Mouse (Mus musculus) stomach, embryonic 14.5 days (tissue): ENCODE measurements around the gene Xlr4c. TPM values are rescaled to one million over a fixed set of nuclear protein-coding genes. Genes with fewer than 3 reads are reported as not detected.
"Not testable (repeated sequence)": the region's sequence is repeated elsewhere in the genome, so short reads cannot be mapped to it uniquely, and the experiment has no call there.

Source experiments
- ATAC-seq: fragments of 200-750 bp; cut with Nextera tagmentation; 2 replicates; pipeline ENCODE4 v1.8.0; 2017; ENCODE audit warnings: low read depth, moderate TSS enrichment; ENCODE audit not compliant: insufficient number of reproducible peaks, insufficient read depth, low FRiP score
- H3K27ac ChIP-seq: fragments of 300-500 bp; sonication (generic); 2 replicates; pipeline ENCODE4 v1.5.1; 2014; ENCODE audit warnings: mild to moderate bottlenecking, low read length, moderate library complexity, mixed read lengths
- H3K27me3 ChIP-seq: fragments of 300-500 bp; sonication (generic); 2 replicates; pipeline ENCODE4 v1.6.1; 2014; ENCODE audit warnings: low read length, control low read depth, mixed read lengths; ENCODE audit not compliant: control insufficient read depth, insufficient read depth
- H3K36me3 ChIP-seq: fragments of 300-500 bp; sonication (generic); 2 replicates; pipeline ENCODE4 v1.6.1; 2014; ENCODE audit warnings: mild to moderate bottlenecking, control low read depth, low read length, moderate library complexity, mixed read lengths; ENCODE audit not compliant: control insufficient read depth, insufficient read depth
- H3K4me1 ChIP-seq: fragments of 300-500 bp; sonication (generic); 2 replicates; pipeline ENCODE4 v1.6.1; 2014; ENCODE audit warnings: low read length, control low read depth, mixed read lengths; ENCODE audit not compliant: control insufficient read depth, insufficient read depth
- H3K4me2 ChIP-seq: fragments of 300-500 bp; sonication (generic); replicated peaks from 2 replicates; pipeline ENCODE4 v1.6.1; 2014; ENCODE audit warnings: low read depth, low read length, control low read depth
- H3K4me3 ChIP-seq: fragments of 300-500 bp; sonication (generic); 2 replicates; pipeline ENCODE4 v1.5.1; 2014; ENCODE audit warnings: low read depth, low read length, control low read depth
- H3K9ac ChIP-seq: fragments of 300-500 bp; sonication (generic); replicated peaks from 2 replicates; pipeline ENCODE4 v1.6.1; 2014; ENCODE audit warnings: low read depth, mild to moderate bottlenecking, control low read depth, low read length, moderate library complexity, mixed read lengths
- H3K9me3 ChIP-seq: fragments of 300-500 bp; sonication (generic); 2 replicates; pipeline ENCODE4 v1.6.1; 2016; ENCODE audit warnings: low read depth, low read length, control low read depth; ENCODE audit not compliant: control insufficient read depth
- WGBS: fragments of 180-500 bp; shearing (Covaris S2); extraction: QIAGEN DNeasy Blood & Tissue Kit; methylation state at CpG from one replicate; pipeline ENCODE4 v1.1.7; 2014; 5-methylcytosine and 5-hydroxymethylcytosine counted together
- polyA plus RNA-seq: library from polyadenylated mRNA; unstranded; fragments of >200 nt; fragmentation: Nextera tagmentation; extraction: Ambion mirVana; gene quantifications from 2 replicates; pipeline ENCODE4 v1.2.1, GENCODE M21; 2014

Xlr4c gene
- polyA plus RNA-seq, 1 experiment from 2014 or later: not detected

GRCm38 (mm10) chrX:73191934-73192333 lies 51.0 kb downstream of the Xlr4c start, which contains the start of gene Xlr3b:
Xlr3b (plus strand) TSS chrX:73192207.
- not testable (repeated sequence) for H3K9ac ChIP-seq, H3K4me3 ChIP-seq, H3K9me3 ChIP-seq, H3K36me3 ChIP-seq, H3K4me1 ChIP-seq, H3K27ac ChIP-seq, H3K27me3 ChIP-seq, H3K4me2 ChIP-seq, ATAC-seq
- whole genome bisulfite sequencing: 76% methylated on average over 12 of the region's 12 CpGs

Other genes starting within 250 kb of the Xlr4c start
- not detected in 2 replicates for gene Pnma5, start 206.0 kb downstream of the Xlr4c start, polyA plus RNA-seq
- 0.27 TPM in 1 of 2 replicates, not detected in the other for gene Pnma3, start 178.3 kb downstream of the Xlr4c start, polyA plus RNA-seq
- 0.31 and 1.5 TPM in 2 replicates for gene Xlr4a, start 160.7 kb downstream of the Xlr4c start, polyA plus RNA-seq
- gene Xlr3a, start 146.0 kb downstream of the Xlr4c start, polyA plus RNA-seq: 3.3 and 7.9 TPM in 2 replicates
- gene Gm14685, start 126.1 kb downstream of the Xlr4c start, polyA plus RNA-seq: not detected in 2 replicates
- gene Xlr5b, start 94.3 kb downstream of the Xlr4c start, polyA plus RNA-seq: not detected in 2 replicates
- gene DXBay18, start 93.7 kb downstream of the Xlr4c start, polyA plus RNA-seq: not detected in 2 replicates
- not detected in 2 replicates for gene Spin2d, start 66.1 kb downstream of the Xlr4c start, polyA plus RNA-seq
- 5.5 and 11.3 TPM in 2 replicates for gene Xlr3b, start 50.9 kb downstream of the Xlr4c start, polyA plus RNA-seq
- gene Xlr4b, start 28.8 kb downstream of the Xlr4c start, polyA plus RNA-seq: 0.17 and 1.1 TPM in 2 replicates
- gene F8a, start 14.8 kb downstream of the Xlr4c start, polyA plus RNA-seq: 12.2 and 12.9 TPM in 2 replicates
- not detected in 2 replicates for gene Xlr3c, start 22.3 kb upstream of the Xlr4c start, polyA plus RNA-seq
- 0.16 TPM in 1 of 2 replicates, not detected in the other for gene Xlr5a, start 49.8 kb upstream of the Xlr4c start, polyA plus RNA-seq
- not detected in 2 replicates for gene Xlr5c, start 49.8 kb upstream of the Xlr4c start, polyA plus RNA-seq
- gene Gm45015, start 93.7 kb upstream of the Xlr4c start, polyA plus RNA-seq: not detected in 2 replicates
- gene Zfp275, start 99.5 kb upstream of the Xlr4c start, polyA plus RNA-seq: 17.4 and 21.2 TPM in 2 replicates
- gene Gm18336, start 155.6 kb upstream of the Xlr4c start, polyA plus RNA-seq: not detected in 2 replicates
- gene Zfp92, start 168.0 kb upstream of the Xlr4c start, polyA plus RNA-seq: 0.09 and 0.11 TPM in 2 replicates
- 0.25 TPM in 1 of 2 replicates, not detected in the other for gene Trex2, start 192.2 kb upstream of the Xlr4c start, polyA plus RNA-seq
- gene Haus7, start 215.9 kb upstream of the Xlr4c start, polyA plus RNA-seq: 50.1 and 57.5 TPM in 2 replicates
- gene Bgn, start 240.5 kb upstream of the Xlr4c start, polyA plus RNA-seq: 95.7 and 104 TPM in 2 replicates